Mouse (Mus musculus): ENCODE results near the gene Trip6.
"Not testable (repeated sequence)": the region's sequence is repeated elsewhere in the genome, so short reads cannot be mapped to it uniquely, and the experiment has no call there.

- TF ChIP-seq CTCF (IDR thresholded peaks at IDR 0.05; ENCODE audit: control insufficient read depth, insufficient read depth, low read length); POLR2A (IDR thresholded peaks at IDR 0.05; ENCODE audit: borderline replicate concordance, control insufficient read depth, low read depth, low read length): not testable (repeated sequence)
Measured at GRCm38 (mm10) chr5:137284411-137284810, 29.8 kb downstream of the Trip6 start.

Measured in bone marrow, adult 2 months (tissue).